Mouse (Mus musculus): ENCODE data around the gene Apbb2. TPM values are rescaled to one million over a fixed set of nuclear protein-coding genes. Genes with fewer than 3 reads are reported as not detected.

Gene Apbb2
- total RNA-seq, 2 experiments from 2014 or later: 54.5 to 58.6 TPM

- Histone ChIP-seq H3K27ac (no peak overlapping the region), H3K4me3 (no peak overlapping the region)
- TF ChIP-seq CTCF (conservative IDR thresholded peaks at IDR 0.05): no peak
- DNase-seq (ENCODE audit: low spot score in 2 of 2): no peak
Observed at GRCm38 (mm10) chr5:66468331-66469001, 150.1 kb downstream of the Apbb2 start.

- no peak for DNase-seq (ENCODE audit: low spot score in 2 of 2)
- H3K27ac ChIP-seq: no peak overlapping the region
- no peak for TF ChIP-seq CTCF (conservative IDR thresholded peaks at IDR 0.05)
- no peak overlapping the region for H3K4me3 ChIP-seq
Observed at GRCm38 (mm10) chr5:66462665-66463064, 155.9 kb downstream of the Apbb2 start.

- no peak overlapping the region for H3K4me3 ChIP-seq
- no peak for TF ChIP-seq CTCF (conservative IDR thresholded peaks at IDR 0.05)
- no peak for DNase-seq (ENCODE audit: low spot score in 2 of 2)
- no peak overlapping the region; the same call in 1 of the 2 replicates for H3K27ac ChIP-seq
Observed at GRCm38 (mm10) chr5:66458851-66459250, 159.7 kb downstream of the Apbb2 start.

GRCm38 (mm10) chr5:66455271-66455670, 163.3 kb downstream of the Apbb2 start:
- no peak for DNase-seq (ENCODE audit: low spot score in 2 of 2)
- TF ChIP-seq CTCF (conservative IDR thresholded peaks at IDR 0.05): no peak
- no peak overlapping the region for H3K27ac ChIP-seq
- H3K4me3 ChIP-seq: no peak overlapping the region

GRCm38 (mm10) chr5:66454826-66455225, 163.8 kb downstream of the Apbb2 start:
- Histone ChIP-seq H3K27ac (no peak overlapping the region), H3K4me3 (no peak overlapping the region)
- no peak for TF ChIP-seq CTCF (conservative IDR thresholded peaks at IDR 0.05)
- DNase-seq (ENCODE audit: low spot score in 2 of 2): no peak

- no peak for DNase-seq (ENCODE audit: low spot score in 2 of 2)
- Histone ChIP-seq H3K4me3 (no peak overlapping the region), H3K27ac (peak overlapping the region; percentile 32; the same call in 1 of the 2 replicates)
- TF ChIP-seq CTCF (conservative IDR thresholded peaks at IDR 0.05): no peak
Observed at GRCm38 (mm10) chr5:66453106-66453505, 165.5 kb downstream of the Apbb2 start.

GRCm38 (mm10) chr5:66451561-66451960, 167.0 kb downstream of the Apbb2 start:
- H3K27ac ChIP-seq: peak overlapping the region; percentile 33; the same call in 1 of the 2 replicates
- DNase-seq (ENCODE audit: low spot score in 2 of 2): peak; percentile 21 to 38
- no peak overlapping the region for H3K4me3 ChIP-seq
- no peak for TF ChIP-seq CTCF (conservative IDR thresholded peaks at IDR 0.05)

- H3K27ac ChIP-seq: no peak overlapping the region
- no peak for TF ChIP-seq CTCF (conservative IDR thresholded peaks at IDR 0.05)
- no peak for DNase-seq (ENCODE audit: low spot score in 2 of 2)
- no peak overlapping the region for H3K4me3 ChIP-seq
Observed at GRCm38 (mm10) chr5:66445497-66445896, 173.1 kb downstream of the Apbb2 start.

- DNase-seq (ENCODE audit: low spot score in 2 of 2): peak in 1 of 2 experiments; percentile 18
- H3K27ac ChIP-seq: peak overlapping the region; percentile 24; the same call in 1 of the 2 replicates
- TF ChIP-seq CTCF (conservative IDR thresholded peaks at IDR 0.05): no peak
- H3K4me3 ChIP-seq: no peak overlapping the region
Observed at GRCm38 (mm10) chr5:66442260-66442659, 176.3 kb downstream of the Apbb2 start.

- no peak for DNase-seq (ENCODE audit: low spot score in 2 of 2)
- no peak overlapping the region for H3K27ac ChIP-seq
- H3K4me3 ChIP-seq: no peak overlapping the region
- TF ChIP-seq CTCF (conservative IDR thresholded peaks at IDR 0.05): no peak
Observed at GRCm38 (mm10) chr5:66436791-66437246, 181.8 kb downstream of the Apbb2 start.

- DNase-seq (ENCODE audit: low spot score in 2 of 2): no peak
- no peak for TF ChIP-seq CTCF (conservative IDR thresholded peaks at IDR 0.05)
- Histone ChIP-seq H3K27ac (no peak overlapping the region), H3K4me3 (no peak overlapping the region)
Observed at GRCm38 (mm10) chr5:66435158-66435557, 183.4 kb downstream of the Apbb2 start.

GRCm38 (mm10) chr5:66429076-66429475, 189.5 kb downstream of the Apbb2 start:
- TF ChIP-seq CTCF (conservative IDR thresholded peaks at IDR 0.05): no peak
- DNase-seq (ENCODE audit: low spot score in 2 of 2): no peak
- Histone ChIP-seq H3K27ac (no peak overlapping the region), H3K4me3 (no peak overlapping the region)

GRCm38 (mm10) chr5:66428071-66428470, 190.5 kb downstream of the Apbb2 start:
- 0 out of 2 replicates have a peak overlapping the region, but pooled peaks have one; percentile 3 for H3K27ac ChIP-seq
- peak; percentile 36 for TF ChIP-seq CTCF (conservative IDR thresholded peaks at IDR 0.05)
- DNase-seq (ENCODE audit: low spot score in 2 of 2): no peak
- H3K4me3 ChIP-seq: no peak overlapping the region

- peak; percentile 34 to 64 for DNase-seq (ENCODE audit: low spot score in 2 of 2)
- Histone ChIP-seq H3K4me3 (no peak overlapping the region), H3K27ac (no peak overlapping the region)
- peak; percentile 94 for TF ChIP-seq CTCF (conservative IDR thresholded peaks at IDR 0.05)
Observed at GRCm38 (mm10) chr5:66423909-66424308, 194.7 kb downstream of the Apbb2 start.

Measured in layer of hippocampus, adult 2 months (tissue).